Mouse (Mus musculus) spleen, adult 2 months (tissue): Measurements from ENCODE around the gene Abca7. TPM values are rescaled to one million over a fixed set of nuclear protein-coding genes. Genes with fewer than 3 reads are reported as not detected.

ENCODE experiments used
- DNase-seq, 2 experiments: peaks; one replicate each; pipeline versions ENCODE4 v3.0.0 to v3.0.0-alpha.2; 2012 to 2021; ENCODE audit warnings: low spot score in 2 of 2, low read depth in 1 of 2
- H3K27ac ChIP-seq: fragments of 200-500 bp; 2 replicates; pipeline ENCODE4 v1.5.1; 2012; ENCODE audit warnings: low read length, inconsistent platforms; ENCODE audit not compliant: insufficient read depth
- H3K27me3 ChIP-seq: fragments of 200-500 bp; 2 replicates; pipeline ENCODE4 v1.6.1; 2012; ENCODE audit warnings: mild to moderate bottlenecking, moderate library complexity, low read length, inconsistent platforms; ENCODE audit not compliant: control insufficient read depth, insufficient read depth
- H3K36me3 ChIP-seq: fragments of 200-500 bp; 2 replicates; pipeline ENCODE4 v1.6.1; 2012; ENCODE audit warnings: mild to moderate bottlenecking, low read length, inconsistent platforms; ENCODE audit not compliant: control insufficient read depth, insufficient read depth
- H3K4me1 ChIP-seq: fragments of 200-500 bp; 2 replicates; pipeline ENCODE4 v1.6.1; 2011; ENCODE audit warnings: inconsistent platforms; ENCODE audit not compliant: control insufficient read depth, insufficient read depth, insufficient read length
- H3K4me3 ChIP-seq: fragments of 200-500 bp; 2 replicates; pipeline ENCODE4 v1.5.1; 2011; ENCODE audit warnings: mild to moderate bottlenecking, inconsistent platforms; ENCODE audit not compliant: insufficient read depth, insufficient read length; ENCODE audit errors: extremely low read depth
- CTCF ChIP-seq: fragments of 200-500 bp; IDR thresholded peaks from 2 replicates; pipeline ENCODE4 v1.5.1; 2011; ENCODE audit warnings: mild to moderate bottlenecking, inconsistent platforms; ENCODE audit not compliant: insufficient read depth, insufficient read length, insufficient replicate concordance; ENCODE audit errors: extremely low read depth
- POLR2A ChIP-seq: fragments of 200-500 bp; IDR thresholded peaks from 2 replicates; pipeline ENCODE4 v1.6.1; 2011; ENCODE audit warnings: low read depth, low read length, inconsistent platforms
- WGBS: fragments of 180-500 bp; shearing (Covaris S2); methylation state at CpG from one replicate; pipeline ENCODE4 v1.1.7; 2018; 5-methylcytosine and 5-hydroxymethylcytosine counted together
- polyA plus RNA-seq: library from polyadenylated mRNA; depleted of rRNA; stranded (reverse); fragments of >200 nt; gene quantifications from 2 replicates; pipeline ENCODE4 v1.2.3, GENCODE M21; 2012

The Abca7 gene
- polyA plus RNA-seq, 1 experiment = 50.4 TPM

DNA sequence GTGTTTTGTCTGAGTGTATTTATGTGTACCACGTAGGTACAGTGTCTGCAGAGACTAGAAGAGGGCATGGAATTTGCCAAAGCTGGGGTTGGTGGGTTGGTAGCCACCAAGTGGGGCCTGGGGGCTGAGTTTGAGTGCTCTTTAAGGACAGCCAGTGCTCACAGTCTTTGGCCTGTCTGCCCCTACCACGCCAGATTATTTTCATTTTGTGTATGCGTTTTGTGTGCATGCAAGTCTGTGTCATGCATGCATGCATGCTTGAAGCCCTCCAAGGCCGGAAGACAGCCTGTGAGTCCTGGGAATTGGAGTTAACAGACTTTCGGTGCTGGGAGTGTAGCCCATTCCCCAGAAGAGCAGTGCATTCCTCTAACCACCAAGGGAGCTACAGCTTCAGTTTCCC lies 59.1 kb downstream of the Abca7 start:
- no peaks in the 10 kb centered on the region for H3K27me3 ChIP-seq
- peaks cover 21% of the 10 kb centered on the region; the same call in 1 of the 2 replicates for H3K4me1 ChIP-seq
- H3K27ac ChIP-seq = no peak overlapping the region
- WGBS = 79% methylated on average over 5 of the region's 5 CpGs
- TF ChIP-seq POLR2A = no peak
- TF ChIP-seq CTCF = no peak
- H3K4me3 ChIP-seq = no peak overlapping the region
- H3K36me3 ChIP-seq = peaks cover 42% of the 10 kb centered on the region
- DNase-seq = no peak

DNA sequence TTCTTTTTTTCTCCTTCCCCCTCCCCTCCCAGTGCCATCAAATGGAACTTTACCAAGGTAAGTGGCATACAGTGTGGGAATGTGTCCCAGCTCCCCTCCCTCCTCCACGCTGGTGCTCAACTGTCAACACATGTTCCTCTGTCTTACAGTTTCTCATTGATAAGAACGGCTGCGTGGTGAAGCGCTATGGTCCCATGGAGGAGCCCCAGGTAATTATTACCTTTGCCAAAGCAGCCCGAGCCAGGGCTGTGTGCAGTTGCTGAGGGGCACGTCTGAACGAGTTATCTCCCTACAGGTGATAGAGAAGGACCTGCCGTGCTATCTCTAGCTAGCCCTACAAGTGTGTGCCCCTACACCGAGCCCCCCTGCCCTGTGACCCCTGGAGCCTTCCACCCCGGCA lies 59.6 kb downstream of the Abca7 start:
- WGBS = 80% methylated on average over 9 of the region's 10 CpGs
- Histone ChIP-seq H3K4me3 (no peak overlapping the region), H3K27ac (no peak overlapping the region)

DNA sequence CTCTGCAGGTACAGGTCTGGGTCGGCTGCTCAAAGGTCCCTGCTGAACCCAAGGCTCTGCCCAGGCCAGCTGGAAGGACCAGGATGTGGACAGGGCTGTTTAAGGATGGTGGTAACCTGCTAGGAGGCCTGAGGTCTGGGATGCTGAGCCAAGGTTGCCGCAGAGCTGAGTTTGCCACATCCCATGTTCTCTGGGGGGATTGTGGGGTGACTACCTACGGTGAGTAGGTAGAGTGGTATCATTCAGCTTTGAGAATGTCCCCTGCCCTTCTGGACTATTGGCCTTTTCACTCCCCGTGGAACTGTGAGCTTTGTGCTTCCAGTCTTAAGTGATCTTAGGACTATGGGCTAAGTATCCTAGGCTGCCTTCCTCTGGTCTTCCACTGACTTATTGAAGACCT lies 60.2 kb downstream of the Abca7 start:
- TF ChIP-seq POLR2A = no peak
- TF ChIP-seq CTCF = no peak
- Histone ChIP-seq H3K4me1 (peaks cover 14% of the 10 kb centered on the region; the same call in 1 of the 2 replicates), H3K4me3 (no peak overlapping the region), H3K27ac (no peak overlapping the region), H3K36me3 (peaks cover 52% of the 10 kb centered on the region), H3K27me3 (no peaks in the 10 kb centered on the region)
- 95% methylated on average over 4 of the region's 4 CpGs for WGBS
- DNase-seq = no peak

More for the DNA sequence above, 59.6 kb downstream of the Abca7 start:
- DNase-seq = no peak
- Histone ChIP-seq H3K27me3 (no peaks in the 10 kb centered on the region), H3K4me1 (peaks cover 17% of the 10 kb centered on the region; the same call in 1 of the 2 replicates), H3K36me3 (peaks cover 46% of the 10 kb centered on the region)
- TF ChIP-seq CTCF (no peak), POLR2A (no peak)

DNA sequence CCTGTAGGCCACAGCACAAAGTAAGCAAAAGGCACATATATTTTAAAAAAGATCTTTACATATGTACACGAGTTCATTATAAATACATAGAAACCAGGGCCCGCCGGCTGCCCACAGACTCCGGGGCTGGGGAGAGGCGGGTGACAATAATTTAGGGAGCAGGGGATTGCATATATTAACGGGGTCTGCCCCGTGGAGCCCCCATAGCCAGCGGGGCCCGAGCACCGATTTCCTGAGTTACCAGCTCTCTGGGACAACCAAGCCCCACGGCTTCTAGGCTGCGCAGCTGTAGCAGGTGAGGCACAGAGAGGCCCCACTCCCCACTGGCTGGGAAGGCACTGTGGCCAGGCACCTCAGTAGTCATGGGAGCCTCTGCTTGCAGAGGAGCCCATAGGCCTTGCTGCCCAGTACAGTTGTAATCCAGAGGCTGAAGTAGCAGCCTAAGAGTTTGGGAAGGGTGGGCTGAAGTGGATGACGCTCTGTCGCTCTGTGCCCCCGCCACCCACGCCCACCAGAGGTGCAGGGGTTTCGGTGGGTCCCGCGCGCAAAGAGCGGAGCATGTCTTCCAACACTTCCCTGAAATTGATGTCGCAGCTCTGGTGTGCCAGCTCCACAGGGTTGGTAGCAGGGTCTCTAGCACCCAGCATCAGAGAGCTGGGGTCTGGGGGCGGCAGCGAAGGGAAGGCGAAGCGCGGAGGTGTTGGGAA lies 60.8 kb downstream of the Abca7 start:
- WGBS = 94% methylated on average over 27 of the region's 27 CpGs
- Histone ChIP-seq H3K4me1 (peaks cover 9% of the 10 kb centered on the region; the same call in 1 of the 2 replicates), H3K4me3 (no peak overlapping the region), H3K36me3 (peaks cover 56% of the 10 kb centered on the region), H3K27me3 (no peaks in the 10 kb centered on the region), H3K27ac (no peak overlapping the region)
- TF ChIP-seq POLR2A (no peak), CTCF (no peak)
- no peak for DNase-seq

DNA sequence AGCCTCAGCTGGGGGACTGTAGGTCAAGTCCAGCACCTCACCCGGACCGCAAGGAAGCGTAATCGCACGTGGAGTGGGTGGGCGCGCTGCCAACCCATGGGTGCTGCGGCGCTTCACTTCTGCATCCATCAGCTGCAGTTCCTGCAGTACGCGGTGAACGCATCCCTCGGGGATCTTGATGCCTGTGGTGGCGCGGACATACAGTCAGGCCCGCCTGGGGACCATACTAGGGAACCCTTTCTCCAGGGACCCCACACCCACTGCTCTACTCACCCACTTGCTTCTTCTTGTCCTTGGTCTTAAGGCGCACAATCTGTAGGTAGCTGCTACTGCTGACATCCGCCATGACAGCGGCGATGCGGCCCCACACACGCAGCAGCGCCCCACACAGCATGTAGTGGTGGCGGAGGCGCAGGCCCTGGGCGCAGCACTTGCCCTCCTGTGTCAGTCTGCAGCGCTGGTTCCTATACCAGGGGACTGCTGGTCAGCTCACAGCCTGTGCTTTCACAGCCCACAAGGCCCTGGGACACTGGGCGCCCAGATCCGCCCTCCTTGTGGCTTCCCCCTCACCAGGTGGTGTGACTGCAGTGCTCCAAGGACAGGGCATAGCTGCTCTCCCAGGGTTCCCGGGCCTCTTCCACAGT lies 61.5 kb downstream of the Abca7 start:
- H3K36me3 ChIP-seq = peaks cover 63% of the 10 kb centered on the region
- no peaks in the 10 kb centered on the region for H3K27me3 ChIP-seq
- DNase-seq = no peak
- H3K4me3 ChIP-seq = no peak overlapping the region
- TF ChIP-seq POLR2A (no peak), CTCF (no peak)
- H3K27ac ChIP-seq = no peak overlapping the region
- 90% methylated on average over 30 of the region's 30 CpGs for WGBS
- H3K4me1 ChIP-seq = peaks cover 2% of the 10 kb centered on the region; the same call in 1 of the 2 replicates

DNA sequence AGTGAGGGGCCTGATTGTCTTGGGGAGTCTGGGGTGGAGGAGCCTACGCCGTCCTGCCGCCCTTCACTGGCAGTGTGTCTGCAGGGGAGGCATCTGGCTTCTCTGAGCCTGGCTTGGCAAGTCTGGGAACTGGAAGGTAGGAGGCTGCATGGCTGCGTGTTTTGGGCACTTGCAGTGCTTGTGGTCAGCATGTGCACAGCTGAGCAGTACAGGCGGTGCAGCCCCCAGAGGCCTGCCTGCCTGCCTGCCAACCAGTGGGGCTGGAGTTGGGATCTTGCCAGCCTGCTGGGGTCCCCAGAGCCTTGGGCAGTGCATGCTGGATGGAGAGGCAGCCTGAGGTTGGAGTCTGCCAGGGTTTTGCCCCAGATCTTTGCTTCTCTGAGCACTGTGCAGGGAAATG lies 66.8 kb downstream of the Abca7 start:
- Histone ChIP-seq H3K27me3 (no peaks in the 10 kb centered on the region), H3K4me3 (no peak overlapping the region), H3K36me3 (peaks cover 79% of the 10 kb centered on the region), H3K4me1 (no peaks in the 10 kb centered on the region), H3K27ac (no peak overlapping the region)
- DNase-seq = no peak
- TF ChIP-seq POLR2A (no peak), CTCF (no peak)
- 96% methylated on average over 5 of the region's 5 CpGs for WGBS
